Mouse (Mus musculus) kidney, embryonic 14.5 days (tissue): ENCODE measurements around the gene Vcan. TPM values are rescaled to one million over a fixed set of nuclear protein-coding genes. Genes with fewer than 3 reads are reported as not detected.

ENCODE experiments used
- ATAC-seq: fragments of 200-750 bp; cut with Nextera tagmentation; 2 replicates; pipeline ENCODE4 v1.8.0; 2017; ENCODE audit warnings: moderate number of reproducible peaks, mild to moderate bottlenecking, moderate TSS enrichment, moderate library complexity; ENCODE audit not compliant: low FRiP score, low TSS enrichment
- H3K27ac ChIP-seq: fragments of 300-500 bp; sonication (generic); 2 replicates; pipeline ENCODE4 v1.5.1; 2014; ENCODE audit warnings: low read depth, mild to moderate bottlenecking, low read length, moderate library complexity, mixed read lengths
- H3K27me3 ChIP-seq: fragments of 300-500 bp; sonication (generic); 2 replicates; pipeline ENCODE4 v1.6.1; 2014; ENCODE audit warnings: mild to moderate bottlenecking, low read length; ENCODE audit not compliant: control insufficient read depth, insufficient read depth
- H3K36me3 ChIP-seq: fragments of 300-500 bp; sonication (generic); 2 replicates; pipeline ENCODE4 v1.6.1; 2014; ENCODE audit warnings: low read length, mixed read lengths; ENCODE audit not compliant: control insufficient read depth, insufficient read depth
- H3K4me1 ChIP-seq: fragments of 300-500 bp; sonication (generic); 2 replicates; pipeline ENCODE4 v1.6.1; 2014; ENCODE audit warnings: low read length, mixed read lengths; ENCODE audit not compliant: control insufficient read depth, insufficient read depth
- H3K4me2 ChIP-seq: fragments of 300-500 bp; sonication (generic); replicated peaks from 2 replicates; pipeline ENCODE4 v1.6.1; 2014; ENCODE audit warnings: low read depth, mild to moderate bottlenecking, low read length
- H3K4me3 ChIP-seq: fragments of 300-500 bp; sonication (generic); 2 replicates; pipeline ENCODE4 v1.5.1; 2014; ENCODE audit warnings: mild to moderate bottlenecking, low read length
- H3K9ac ChIP-seq: fragments of 300-500 bp; sonication (generic); 2 replicates; pipeline ENCODE4 v1.6.1; 2014; ENCODE audit warnings: low read depth, mild to moderate bottlenecking, low read length, moderate library complexity
- H3K9me3 ChIP-seq: fragments of 300-500 bp; sonication (generic); 2 replicates; pipeline ENCODE4 v1.6.1; 2016; ENCODE audit warnings: low read length; ENCODE audit not compliant: control insufficient read depth
- WGBS: fragments of 180-500 bp; shearing (Covaris S2); extraction: QIAGEN DNeasy Blood & Tissue Kit; methylation state at CpG from one replicate; pipeline ENCODE4 v1.1.7; 2014; 5-methylcytosine and 5-hydroxymethylcytosine counted together
- polyA plus RNA-seq: library from polyadenylated mRNA; unstranded; fragments of >200 nt; fragmentation: Nextera tagmentation; extraction: Ambion mirVana; gene quantifications from 2 replicates; pipeline ENCODE4 v1.2.1, GENCODE M21; 2014

Gene Vcan
- 121 and 124 TPM in 2 replicates for polyA plus RNA-seq

DNA sequence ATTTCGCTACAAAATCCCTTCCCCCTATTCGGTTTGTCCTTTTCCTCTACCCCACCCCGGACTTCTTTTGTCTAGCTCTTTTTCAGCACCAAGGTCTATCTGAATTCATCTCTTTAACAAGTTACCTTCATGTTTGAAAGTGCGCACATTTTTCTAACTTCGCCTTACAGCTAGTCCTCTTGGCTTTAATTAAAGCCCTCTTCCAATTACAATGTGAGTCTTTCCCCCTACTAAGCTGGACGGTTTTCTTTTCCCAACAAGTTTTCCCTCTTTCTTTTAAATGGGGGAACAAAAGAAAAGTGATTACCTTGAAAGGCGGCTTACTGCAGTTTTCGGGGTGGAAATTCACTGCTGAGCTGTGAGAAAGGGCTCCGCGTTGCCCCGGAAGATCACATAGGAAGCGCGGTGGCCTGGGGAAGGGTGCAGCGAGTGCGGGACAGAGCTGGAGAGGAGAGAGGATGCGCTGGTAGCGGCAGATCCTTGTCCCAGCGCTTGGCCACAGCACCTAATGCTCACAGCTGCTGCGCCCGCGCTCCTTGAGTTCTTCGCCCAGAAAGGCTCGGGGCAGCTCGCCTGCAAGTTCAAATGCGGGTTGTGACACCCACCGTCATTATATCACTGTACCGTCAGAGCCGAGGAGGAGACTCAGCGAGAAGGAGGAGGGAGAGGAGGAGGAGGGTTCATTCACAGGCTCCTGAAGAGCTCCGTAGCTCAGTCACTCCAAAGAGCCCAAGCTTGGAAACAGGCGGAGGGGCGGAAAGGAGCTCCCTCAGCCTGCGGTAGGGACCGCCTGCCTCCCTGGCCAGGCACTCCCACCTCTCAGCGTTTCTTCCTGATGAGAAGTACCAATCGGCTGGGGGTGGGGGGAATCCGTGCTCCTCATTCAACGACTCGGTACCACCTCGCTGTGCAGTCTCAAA is at the start of gene Vcan:
Gene Vcan (minus strand): TSS at position 744 of the 920 bp plus-strand sequence.
- peak within 1 kb of the TSS; percentile 70 for H3K4me3 ChIP-seq

DNA sequence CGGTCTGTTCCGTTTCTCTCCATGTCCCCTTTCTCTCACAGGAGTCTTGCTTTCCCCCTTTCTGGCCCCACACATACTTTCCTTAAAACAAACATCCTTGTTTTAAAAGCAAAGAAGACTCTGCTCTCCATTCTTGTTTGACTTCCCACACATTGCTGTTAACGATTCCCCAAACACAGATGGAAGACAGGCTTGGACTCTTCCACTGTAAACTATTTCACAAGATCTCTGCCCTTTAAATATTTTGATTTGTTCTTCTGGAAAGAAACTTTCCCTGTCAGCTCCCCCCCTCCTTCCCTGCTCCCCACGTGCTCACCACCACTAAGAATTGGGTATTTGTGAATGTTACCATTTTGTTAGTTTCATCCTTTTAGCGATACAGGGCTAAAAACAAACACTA is 49.2 kb upstream of the Vcan start:
- Histone ChIP-seq H3K4me2 (no peak overlapping the region), H3K27me3 (no peaks in the 10 kb centered on the region), H3K4me3 (no peak overlapping the region), H3K9me3 (no peaks in the 10 kb centered on the region), H3K9ac (no peak overlapping the region), H3K36me3 (no peaks in the 10 kb centered on the region), H3K4me1 (no peaks in the 10 kb centered on the region), H3K27ac (no peak overlapping the region)
- 54% methylated on average over 5 of the region's 5 CpGs for WGBS
- ATAC-seq, result no peak

More for the DNA sequence above, at the start of gene Vcan:
- H3K4me1 ChIP-seq, result peaks cover 6% of the 10 kb centered on the region; the same call in 1 of the 2 replicates
- ATAC-seq, result peak; percentile 78
- H3K9me3 ChIP-seq, result no peaks in the 10 kb centered on the region
- peak within 1 kb of the TSS; percentile 80 for H3K9ac ChIP-seq
- H3K36me3 ChIP-seq, result no peaks in the 10 kb centered on the region
- H3K27me3 ChIP-seq, result no peaks in the 10 kb centered on the region
- WGBS, result under 1% methylated on average over 40 of the region's 40 CpGs
- peak within 1 kb of the TSS; percentile 84 for H3K27ac ChIP-seq
- peak within 1 kb of the TSS; percentile 75 for H3K4me2 ChIP-seq

DNA sequence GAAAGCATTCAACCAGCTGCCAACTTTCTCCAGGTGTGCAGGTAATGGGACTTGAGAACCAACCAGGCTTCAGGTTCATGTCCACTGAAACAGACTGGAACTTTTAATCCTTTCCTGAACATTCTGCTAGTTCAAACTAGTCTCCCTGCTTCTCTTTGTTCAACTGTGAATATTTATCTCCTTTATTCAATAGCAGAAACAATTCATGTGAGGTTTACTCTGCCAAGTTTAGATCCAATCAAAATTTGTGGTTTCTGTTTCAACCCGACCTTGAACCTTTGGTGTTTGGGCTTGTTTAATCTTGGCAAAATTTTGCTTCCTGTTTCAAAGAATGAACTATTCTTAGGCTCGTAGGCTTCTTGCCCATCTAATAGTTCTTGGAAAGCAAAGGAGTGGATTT is 40.6 kb upstream of the Vcan start:
- H3K27me3 ChIP-seq, result no peaks in the 10 kb centered on the region
- H3K4me3 ChIP-seq, result no peak overlapping the region
- ATAC-seq, result no peak
- no peaks in the 10 kb centered on the region for H3K4me1 ChIP-seq
- H3K27ac ChIP-seq, result no peak overlapping the region
- H3K9ac ChIP-seq, result no peak overlapping the region
- WGBS, result 67% methylated on average over 2 of the region's 2 CpGs
- H3K4me2 ChIP-seq, result no peak overlapping the region
- no peaks in the 10 kb centered on the region for H3K36me3 ChIP-seq
- H3K9me3 ChIP-seq, result no peaks in the 10 kb centered on the region

DNA sequence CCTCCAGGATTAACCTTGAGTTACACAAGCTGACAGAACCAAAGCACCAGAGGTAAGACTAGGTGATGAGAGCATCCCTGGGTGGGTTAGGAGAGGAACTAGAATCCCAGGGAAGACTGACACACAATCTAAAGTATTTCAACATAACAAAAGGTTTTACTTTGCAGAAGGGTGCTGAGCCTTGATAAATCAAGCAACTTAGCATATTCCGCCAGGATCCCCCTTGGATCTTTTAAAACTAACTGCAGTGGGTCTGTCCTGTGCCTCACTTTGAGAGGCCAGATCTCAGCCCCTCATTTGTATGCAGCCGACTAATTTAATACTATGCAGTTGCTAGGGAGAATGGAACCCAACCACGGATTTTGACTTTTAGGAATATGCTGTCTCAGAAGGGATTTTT is 38.0 kb upstream of the Vcan start:
- Histone ChIP-seq H3K36me3 (no peaks in the 10 kb centered on the region), H3K4me3 (no peak overlapping the region), H3K27me3 (no peaks in the 10 kb centered on the region), H3K27ac (no peak overlapping the region), H3K4me1 (no peaks in the 10 kb centered on the region), H3K4me2 (no peak overlapping the region), H3K9me3 (no peaks in the 10 kb centered on the region), H3K9ac (no peak overlapping the region)
- 67% methylated on average over 3 of the region's 3 CpGs for WGBS
- no peak for ATAC-seq

DNA sequence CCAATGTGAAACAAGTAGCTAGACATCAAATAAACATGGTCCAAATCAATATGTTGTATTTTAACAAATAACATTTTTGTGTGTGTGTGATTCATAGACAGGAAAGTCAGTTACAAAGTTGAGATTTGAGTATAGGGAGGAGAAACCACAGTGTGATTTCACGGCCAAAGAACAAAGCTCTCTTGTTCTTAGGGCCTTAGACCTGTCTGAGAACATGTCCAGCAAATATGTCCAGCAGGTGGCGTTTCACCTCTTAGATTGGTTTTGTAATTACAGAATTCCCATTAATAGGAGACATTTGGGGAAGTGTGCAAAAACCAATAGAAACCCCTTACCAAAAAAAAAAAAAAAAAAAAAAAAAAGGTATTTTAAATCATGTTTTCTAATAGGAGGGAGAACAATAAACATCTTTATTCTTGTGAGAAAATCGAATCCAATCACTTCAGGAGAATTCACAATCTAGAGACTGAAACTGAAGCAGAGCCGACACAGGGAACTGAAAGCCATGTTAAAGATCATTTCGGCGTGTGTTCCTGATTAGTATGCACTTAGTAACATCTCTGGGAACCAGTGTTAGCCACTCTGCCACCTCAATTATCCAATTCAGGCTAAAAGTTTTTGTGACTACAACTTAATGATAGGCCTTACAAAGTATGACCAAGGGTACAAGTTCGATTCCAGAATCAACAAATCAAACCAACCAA is 37.1 kb upstream of the Vcan start:
- H3K27me3 ChIP-seq, result no peaks in the 10 kb centered on the region
- H3K36me3 ChIP-seq, result no peaks in the 10 kb centered on the region
- 67% methylated on average over 7 of the region's 7 CpGs for WGBS
- H3K4me3 ChIP-seq, result no peak overlapping the region
- H3K9ac ChIP-seq, result no peak overlapping the region
- ATAC-seq, result peak; percentile 72; the same call in 1 of the 2 replicates
- H3K9me3 ChIP-seq, result no peaks in the 10 kb centered on the region
- no peaks in the 10 kb centered on the region for H3K4me1 ChIP-seq
- no peak overlapping the region for H3K27ac ChIP-seq
- H3K4me2 ChIP-seq, result no peak overlapping the region

DNA sequence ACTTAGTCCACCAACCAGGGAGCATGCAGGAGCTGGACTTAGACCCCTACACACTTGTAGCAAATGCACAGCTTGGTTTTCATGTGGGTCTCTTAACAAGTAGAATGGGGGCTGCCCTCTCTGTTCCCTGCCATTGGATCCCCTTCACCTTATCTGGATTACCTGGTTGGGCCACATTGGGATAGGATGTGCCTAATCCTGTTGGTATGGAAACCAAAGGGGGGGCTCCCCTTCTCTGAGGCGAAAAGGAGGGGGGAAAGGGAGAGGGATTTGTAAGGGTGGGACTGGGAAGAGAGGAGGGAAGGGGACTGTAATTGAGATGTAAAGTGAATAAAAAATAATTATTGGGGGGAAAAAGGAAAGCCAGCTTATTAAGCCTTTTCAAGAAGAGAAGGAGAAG is 35.5 kb upstream of the Vcan start:
- Histone ChIP-seq H3K4me3 (no peak overlapping the region), H3K4me2 (no peak overlapping the region), H3K9me3 (no peaks in the 10 kb centered on the region), H3K27me3 (no peaks in the 10 kb centered on the region), H3K9ac (no peak overlapping the region), H3K4me1 (no peaks in the 10 kb centered on the region), H3K36me3 (no peaks in the 10 kb centered on the region), H3K27ac (no peak overlapping the region)
- ATAC-seq, result no peak
- 80% methylated on average over 1 of the region's 1 CpGs for WGBS

DNA sequence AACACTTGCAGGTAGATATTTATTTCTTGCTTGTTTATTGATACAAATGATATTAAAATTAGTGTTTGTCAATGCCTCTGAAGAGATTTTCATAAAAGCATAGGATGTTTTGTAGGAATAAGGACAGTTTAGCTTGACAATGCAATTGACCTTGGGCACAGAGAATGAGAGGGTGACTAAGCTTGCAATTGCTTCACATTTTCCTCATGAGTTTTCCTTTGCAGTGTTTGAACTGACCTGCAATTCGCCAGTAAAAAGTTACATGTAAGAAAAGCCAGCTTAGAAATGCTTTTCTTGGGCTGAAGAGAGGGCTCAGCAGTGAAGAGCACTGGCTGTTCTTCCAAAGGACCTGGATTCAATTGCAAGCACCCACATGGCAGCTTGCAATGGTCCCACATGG is 34.8 kb upstream of the Vcan start:
- no peaks in the 10 kb centered on the region for H3K4me1 ChIP-seq
- no peak overlapping the region for H3K9ac ChIP-seq
- H3K9me3 ChIP-seq, result no peaks in the 10 kb centered on the region
- H3K36me3 ChIP-seq, result no peaks in the 10 kb centered on the region
- ATAC-seq, result no peak
- no peak overlapping the region for H3K4me2 ChIP-seq
- H3K27me3 ChIP-seq, result no peaks in the 10 kb centered on the region
- H3K27ac ChIP-seq, result no peak overlapping the region
- no peak overlapping the region for H3K4me3 ChIP-seq
- 88% methylated on average over 1 of the region's 1 CpGs for WGBS

DNA sequence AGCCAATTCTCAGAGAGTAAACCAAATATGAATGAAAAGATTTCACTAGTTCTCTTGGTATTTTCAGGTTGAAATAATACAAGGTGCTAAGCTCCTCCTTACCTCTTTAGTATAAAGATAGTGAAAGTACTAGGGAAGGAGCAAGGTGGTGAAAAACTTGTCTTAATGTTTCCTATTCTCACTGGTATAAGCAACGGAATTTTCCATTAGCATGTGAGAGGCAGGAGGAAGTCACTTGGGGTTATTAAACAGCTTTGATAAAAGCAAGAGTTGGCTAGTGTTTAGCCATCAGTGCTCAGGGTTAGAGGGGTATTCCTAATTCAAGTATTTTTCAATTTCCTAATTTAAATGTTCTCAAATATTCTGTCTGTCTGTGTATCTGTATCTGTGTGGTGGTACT is 24.2 kb upstream of the Vcan start:
- H3K36me3 ChIP-seq, result no peaks in the 10 kb centered on the region
- H3K27ac ChIP-seq, result no peak overlapping the region
- WGBS, result 74% methylated on average over 1 of the region's 1 CpGs
- H3K9ac ChIP-seq, result no peak overlapping the region
- no peaks in the 10 kb centered on the region for H3K9me3 ChIP-seq
- ATAC-seq, result no peak
- no peak overlapping the region for H3K4me2 ChIP-seq
- no peaks in the 10 kb centered on the region for H3K27me3 ChIP-seq
- no peaks in the 10 kb centered on the region for H3K4me1 ChIP-seq
- H3K4me3 ChIP-seq, result no peak overlapping the region

DNA sequence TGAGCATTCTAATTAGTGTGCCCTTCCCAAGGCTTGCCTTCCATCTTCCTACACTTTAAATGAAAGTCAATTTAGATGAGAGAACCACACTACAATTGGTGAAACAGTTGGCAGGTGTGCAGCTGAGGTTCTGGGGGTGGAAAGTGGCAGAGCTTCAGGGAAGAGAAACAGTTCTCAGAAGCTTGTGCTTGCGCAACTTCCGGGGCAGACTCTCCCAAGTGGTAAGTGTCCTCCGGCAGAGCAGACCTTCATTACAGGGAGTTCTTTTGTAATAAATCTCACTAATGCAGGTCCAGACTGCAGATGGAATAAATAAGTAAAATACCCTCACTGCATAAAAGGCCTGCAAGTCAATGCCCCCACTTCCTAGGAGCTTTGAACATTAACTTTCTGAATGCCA is 23.7 kb upstream of the Vcan start:
- ATAC-seq, result no peak
- 86% methylated on average over 3 of the region's 3 CpGs for WGBS
- H3K9ac ChIP-seq, result no peak overlapping the region
- no peaks in the 10 kb centered on the region for H3K4me1 ChIP-seq
- no peaks in the 10 kb centered on the region for H3K9me3 ChIP-seq
- no peak overlapping the region for H3K27ac ChIP-seq
- no peak overlapping the region for H3K4me3 ChIP-seq
- no peaks in the 10 kb centered on the region for H3K36me3 ChIP-seq
- no peak overlapping the region for H3K4me2 ChIP-seq
- H3K27me3 ChIP-seq, result no peaks in the 10 kb centered on the region
